Mouse (Mus musculus): ENCODE results near the gene Tmem221. TPM values are rescaled to one million over a fixed set of nuclear protein-coding genes. Genes with fewer than 3 reads are reported as not detected.
A peak's percentile ranks its signal among the peaks of the same experiment; 100 is the strongest.

The Tmem221 gene
- total RNA-seq, 2 experiments from 2014 or later = not detected

GRCm38 (mm10) chr8:71574426-71574825 lies 15.8 kb upstream of the Tmem221 start:
- DNase-seq (ENCODE audit: extremely low spot score in 1 of 2, low spot score in 2 of 2) = no peak
- Histone ChIP-seq H3K27ac (peak overlapping the region; percentile 21; the same call in 1 of the 2 replicates), H3K4me3 (no peak overlapping the region)
- TF ChIP-seq CTCF (IDR thresholded peaks at IDR 0.05) = no peak
- intact Hi-C loops (cut with DNase I) = no loop called here

DNA sequence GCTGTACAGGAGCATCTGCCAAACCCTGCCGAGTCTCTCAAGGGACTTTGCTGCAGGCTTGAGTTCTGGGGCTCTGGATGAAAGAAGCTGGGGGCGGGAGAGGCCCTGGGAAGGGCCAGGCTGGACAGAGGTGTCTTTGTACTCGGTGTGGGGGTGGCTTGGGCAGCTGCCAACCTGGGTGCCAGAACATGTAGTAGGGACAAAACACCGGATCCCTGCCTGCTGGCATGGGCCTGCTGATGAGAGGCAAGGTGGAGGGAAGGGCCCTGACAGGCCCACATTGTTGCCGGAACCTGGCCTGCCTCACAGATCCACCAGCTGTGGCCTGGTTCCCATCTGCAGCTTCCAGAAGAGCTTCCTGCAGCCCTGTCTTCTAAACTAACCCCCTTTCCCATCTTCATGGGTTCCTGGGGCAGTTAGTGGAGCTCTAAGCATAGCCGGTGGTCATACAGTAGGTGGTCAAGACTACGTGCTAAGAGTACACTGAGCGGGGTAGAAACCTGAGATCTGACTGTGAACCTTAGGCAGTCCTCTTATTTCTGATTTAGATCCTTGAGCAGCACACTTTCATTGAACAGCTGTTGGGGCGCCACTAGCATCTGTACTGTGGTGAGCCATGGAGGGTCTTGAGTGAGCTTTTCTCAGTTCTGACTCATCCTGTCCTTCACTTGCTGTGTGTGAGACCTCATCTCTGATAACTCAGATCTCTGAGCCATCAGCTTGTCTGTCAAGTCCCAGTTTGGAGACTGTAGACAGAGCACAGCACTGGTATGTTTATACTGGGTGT lies 14.4 kb upstream of the Tmem221 start:
- DNase-seq (ENCODE audit: extremely low spot score in 1 of 2, low spot score in 2 of 2) = peak; percentile 76 to 86
- Histone ChIP-seq H3K27ac (peak overlapping the region; percentile 70), H3K4me3 (peak overlapping the region; percentile 19; the same call in 1 of the 2 replicates)
- TF ChIP-seq CTCF (IDR thresholded peaks at IDR 0.05) = no peak
- intact Hi-C loops (cut with DNase I) = no loop called here

DNA sequence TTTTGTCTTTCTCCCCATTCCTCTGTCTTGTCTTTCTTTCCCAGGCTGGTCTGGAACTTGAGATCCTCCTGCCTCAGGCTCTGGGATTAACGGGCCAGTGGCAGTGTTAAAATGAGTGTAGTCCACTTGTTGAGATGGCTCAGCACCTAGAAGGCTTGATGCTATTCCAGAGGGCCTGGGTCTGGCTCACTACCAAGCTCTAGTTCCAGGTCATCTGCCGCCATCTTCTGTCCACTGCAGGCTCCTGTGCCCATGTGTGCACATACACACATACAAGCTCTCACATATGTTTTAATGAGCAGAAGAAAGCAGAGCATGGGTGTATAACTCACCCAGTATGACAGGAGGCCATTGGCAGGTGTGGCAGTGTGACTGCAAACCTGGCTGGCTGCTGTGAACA lies 13.4 kb upstream of the Tmem221 start:
- peak overlapping the region; percentile 58; the same call in 1 of the 2 replicates for H3K27ac ChIP-seq
- no peak; the same call in 1 of the 2 replicates for TF ChIP-seq CTCF (IDR thresholded peaks at IDR 0.05)
- H3K4me3 ChIP-seq = peak overlapping the region; percentile 17; the same call in 1 of the 2 replicates

DNA sequence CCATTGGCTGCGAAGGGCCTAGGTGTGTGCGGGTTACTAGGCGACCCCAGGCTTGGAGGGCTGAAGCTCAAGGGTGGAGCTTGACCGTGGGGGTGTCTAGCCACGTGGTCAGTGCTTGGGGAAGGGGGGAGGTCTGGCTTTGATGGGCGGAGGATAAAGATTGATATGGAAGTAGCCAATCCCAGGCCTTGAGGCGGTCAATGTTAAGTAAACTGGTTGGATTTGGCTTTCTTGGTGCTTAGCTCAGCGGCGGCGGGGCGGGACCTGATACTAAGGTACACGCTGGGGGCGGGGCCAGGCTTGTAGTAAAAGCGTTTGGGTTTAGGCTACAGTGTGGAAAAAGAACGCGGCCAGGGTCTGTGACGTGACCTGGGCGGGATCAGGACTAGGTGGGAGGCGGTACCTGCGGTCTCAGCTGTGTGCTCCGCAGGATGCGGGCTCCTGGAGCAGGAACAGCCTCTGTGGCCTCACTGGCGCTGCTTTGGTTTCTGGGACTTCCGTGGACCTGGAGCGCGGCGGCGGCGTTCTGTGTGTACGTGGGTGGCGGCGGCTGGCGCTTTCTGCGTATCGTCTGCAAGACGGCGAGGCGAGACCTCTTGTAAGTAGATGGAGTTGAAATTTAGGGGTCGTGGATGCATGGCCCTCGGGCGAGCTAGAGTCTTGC lies 11.8 kb upstream of the Tmem221 start:
- Histone ChIP-seq H3K27ac (peak overlapping the region; percentile 98), H3K4me3 (peak overlapping the region; percentile 84)
- DNase-seq (ENCODE audit: extremely low spot score in 1 of 2, low spot score in 2 of 2) = peak; percentile 93 to 94
- intact Hi-C loops (cut with DNase I) = loop anchor here (2.0 kb wide), 1 partner anchor 20 kb away; no protein-coding TSS in a partner anchor
- TF ChIP-seq CTCF (IDR thresholded peaks at IDR 0.05) = no peak; the same call in 1 of the 2 replicates

More for the DNA sequence above, 13.4 kb upstream of the Tmem221 start:
- DNase-seq (ENCODE audit: extremely low spot score in 1 of 2, low spot score in 2 of 2) = no peak
- intact Hi-C loops (cut with DNase I) = no loop called here

GRCm38 (mm10) chr8:71569366-71570290 lies 11.0 kb upstream of the Tmem221 start:
- TF ChIP-seq CTCF (IDR thresholded peaks at IDR 0.05) = no peak; the same call in 1 of the 2 replicates
- Histone ChIP-seq H3K27ac (peak overlapping the region; percentile 98), H3K4me3 (peak overlapping the region; percentile 84)
- intact Hi-C loops (cut with DNase I) = loop anchor here (2.0 kb wide), 1 partner anchor 21 kb away; no protein-coding TSS in a partner anchor
- peak; percentile 84 to 85 for DNase-seq (ENCODE audit: extremely low spot score in 1 of 2, low spot score in 2 of 2)

DNA sequence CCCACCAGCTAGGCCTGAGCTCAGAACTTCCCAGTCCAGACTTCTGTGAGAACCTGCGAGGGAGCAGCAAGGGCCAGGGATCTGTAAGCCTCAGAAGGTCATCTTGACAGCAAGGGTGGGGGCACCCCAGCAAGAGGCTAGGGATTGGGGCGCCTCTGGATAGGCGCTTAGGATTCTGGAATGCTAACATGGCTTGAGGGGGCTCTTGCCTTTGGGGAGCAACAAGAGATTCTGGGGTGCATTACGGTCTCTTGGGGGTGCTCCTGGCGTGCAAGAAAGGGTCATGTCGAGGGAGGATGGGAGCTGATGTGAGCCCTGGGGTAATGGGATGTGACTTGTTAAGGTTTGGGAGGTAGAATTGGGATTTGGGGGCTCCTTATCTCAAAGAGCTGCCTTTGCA lies 10.3 kb upstream of the Tmem221 start:
- H3K4me3 ChIP-seq = peak overlapping the region; percentile 84
- intact Hi-C loops (cut with DNase I) = no loop called here
- DNase-seq (ENCODE audit: extremely low spot score in 1 of 2, low spot score in 2 of 2) = no peak
- no peak for TF ChIP-seq CTCF (IDR thresholded peaks at IDR 0.05)
- peak overlapping the region; percentile 98 for H3K27ac ChIP-seq

GRCm38 (mm10) chr8:71568387-71568937 lies 9.8 kb upstream of the Tmem221 start, which contains the start of gene Slc27a1:
Slc27a1 (plus strand) TSS chr8:71568882.
- DNase-seq (ENCODE audit: extremely low spot score in 1 of 2, low spot score in 2 of 2) = peak; percentile 54 to 75
- Histone ChIP-seq H3K27ac (peak within 1 kb of the TSS; percentile 98), H3K4me3 (peak within 1 kb of the TSS; percentile 84)
- intact Hi-C loops (cut with DNase I) = no loop called here
- no peak for TF ChIP-seq CTCF (IDR thresholded peaks at IDR 0.05)

DNA sequence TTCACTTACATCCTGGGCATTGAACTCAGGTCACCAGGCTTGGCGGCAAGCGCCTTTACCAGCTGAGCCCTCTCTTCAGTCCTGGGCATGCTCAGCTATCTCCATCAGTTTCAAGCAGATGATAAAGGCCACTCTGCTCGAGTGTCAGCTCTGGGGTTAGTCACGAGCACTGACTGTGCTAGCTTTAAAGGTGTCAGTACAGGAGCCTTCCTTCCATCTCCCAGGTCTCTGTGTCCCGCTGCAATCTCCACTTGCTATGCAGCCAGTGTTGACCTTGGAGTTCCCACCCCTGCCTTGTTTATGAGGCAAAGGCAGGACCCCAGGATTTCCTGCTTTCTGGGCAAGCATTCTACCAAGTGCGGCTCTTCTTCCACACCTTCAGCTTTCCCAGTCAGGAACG lies 8.9 kb upstream of the Tmem221 start:
- DNase-seq (ENCODE audit: extremely low spot score in 1 of 2, low spot score in 2 of 2) = no peak
- Histone ChIP-seq H3K27ac (peak overlapping the region; percentile 66), H3K4me3 (no peak overlapping the region)
- intact Hi-C loops (cut with DNase I) = no loop called here
- TF ChIP-seq CTCF (IDR thresholded peaks at IDR 0.05) = no peak

DNA sequence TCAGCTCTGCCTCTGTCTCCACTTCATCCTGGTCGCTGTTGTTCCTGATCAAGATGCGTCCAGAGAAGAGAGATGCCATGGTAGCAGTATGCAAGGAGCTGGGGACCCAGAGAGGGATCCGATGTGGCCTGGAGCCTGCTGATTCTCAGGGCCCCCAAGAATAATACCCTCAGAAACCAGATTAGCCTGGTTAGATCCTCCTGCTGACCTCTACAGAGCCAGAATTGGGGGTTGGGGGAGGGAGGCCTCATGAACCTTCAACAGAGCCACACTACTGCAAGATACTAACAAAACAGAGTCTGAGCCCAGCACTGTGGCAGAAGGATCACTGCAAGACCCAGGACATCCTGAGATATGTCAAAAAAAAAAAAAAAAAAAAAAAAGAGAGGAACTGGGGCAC lies 7.8 kb upstream of the Tmem221 start, which contains the start of gene Nxnl1:
Gene Nxnl1, minus strand, starts transcription at position 101 of the 400 bp plus-strand sequence.
- intact Hi-C loops (cut with DNase I) = no loop called here

GRCm38 (mm10) chr8:71563992-71564391 lies 5.3 kb upstream of the Tmem221 start:
- H3K27ac ChIP-seq = no peak overlapping the region
- intact Hi-C loops (cut with DNase I) = no loop called here
- peak; percentile 25 for TF ChIP-seq CTCF (IDR thresholded peaks at IDR 0.05)

More for the DNA sequence above, 7.8 kb upstream of the Tmem221 start, which contains the start of gene Nxnl1:
- no peak within 1 kb of the TSS; the same call in 1 of the 2 replicates for H3K27ac ChIP-seq
- no peak for TF ChIP-seq CTCF (IDR thresholded peaks at IDR 0.05)
- H3K4me3 ChIP-seq = no peak within 1 kb of the TSS
- DNase-seq (ENCODE audit: extremely low spot score in 1 of 2, low spot score in 2 of 2) = no peak

DNA sequence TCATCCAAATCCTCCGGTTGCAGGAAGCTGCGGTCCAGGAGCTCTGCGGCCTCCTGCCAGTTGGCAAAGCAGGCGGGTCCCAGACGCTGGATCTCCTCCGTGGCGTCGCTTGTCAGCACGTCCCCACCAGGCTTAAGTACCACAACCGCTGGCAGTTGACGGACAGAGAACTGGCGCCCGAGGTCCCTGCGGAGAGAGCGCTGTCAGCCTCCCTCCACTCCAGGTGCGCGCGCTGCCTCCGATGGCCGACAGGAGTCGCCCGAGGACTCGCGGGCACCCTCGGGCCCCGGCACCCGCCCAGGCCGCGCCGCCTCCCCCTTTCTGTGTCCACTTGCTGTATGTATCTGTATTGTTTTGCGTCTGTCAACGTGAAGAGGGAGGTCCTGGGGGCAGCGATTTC lies 4.1 kb upstream of the Tmem221 start:
- DNase-seq (ENCODE audit: extremely low spot score in 1 of 2, low spot score in 2 of 2) = peak; percentile 69 to 79
- peak; percentile 86 for TF ChIP-seq CTCF (IDR thresholded peaks at IDR 0.05)
- peak overlapping the region; percentile 28 for H3K4me3 ChIP-seq
- H3K27ac ChIP-seq = no peak overlapping the region
- intact Hi-C loops (cut with DNase I) = no loop called here

More at GRCm38 (mm10) chr8:71563992-71564391, 5.3 kb upstream of the Tmem221 start:
- DNase-seq (ENCODE audit: extremely low spot score in 1 of 2, low spot score in 2 of 2) = no peak
- no peak overlapping the region for H3K4me3 ChIP-seq
